Mouse (Mus musculus) retina, postnatal 7 days (tissue): ENCODE results near the gene P2ry13.

Experiments
- DNase-seq: peaks from one replicate; pipeline ENCODE4 v3.0.0-alpha.2; 2012; ENCODE audit warnings: low read depth, low spot score

P2ry13 gene

DNA sequence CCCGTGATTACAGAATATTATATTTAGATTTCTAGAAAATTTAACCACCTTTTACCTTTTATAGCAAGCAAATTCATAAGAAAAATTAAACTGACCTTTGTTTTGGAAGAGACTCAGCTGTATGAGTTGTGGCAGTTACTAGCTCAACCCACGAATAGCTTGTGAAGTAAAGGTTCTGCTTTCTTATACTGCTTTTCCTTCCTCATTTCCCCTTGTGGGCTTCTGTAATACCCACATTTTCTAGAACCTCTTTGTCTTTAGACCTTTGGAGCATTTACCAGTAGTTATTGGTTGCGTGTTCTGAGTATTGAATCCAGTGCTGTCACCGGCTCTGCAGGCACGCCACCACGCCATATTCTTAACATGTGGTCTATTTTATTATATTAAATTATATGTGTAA, at the start of gene P2ry13:
Gene P2ry13, minus strand, starts transcription at position 156 of the 400 bp plus-strand sequence.
- DNase-seq, result no peak

DNA sequence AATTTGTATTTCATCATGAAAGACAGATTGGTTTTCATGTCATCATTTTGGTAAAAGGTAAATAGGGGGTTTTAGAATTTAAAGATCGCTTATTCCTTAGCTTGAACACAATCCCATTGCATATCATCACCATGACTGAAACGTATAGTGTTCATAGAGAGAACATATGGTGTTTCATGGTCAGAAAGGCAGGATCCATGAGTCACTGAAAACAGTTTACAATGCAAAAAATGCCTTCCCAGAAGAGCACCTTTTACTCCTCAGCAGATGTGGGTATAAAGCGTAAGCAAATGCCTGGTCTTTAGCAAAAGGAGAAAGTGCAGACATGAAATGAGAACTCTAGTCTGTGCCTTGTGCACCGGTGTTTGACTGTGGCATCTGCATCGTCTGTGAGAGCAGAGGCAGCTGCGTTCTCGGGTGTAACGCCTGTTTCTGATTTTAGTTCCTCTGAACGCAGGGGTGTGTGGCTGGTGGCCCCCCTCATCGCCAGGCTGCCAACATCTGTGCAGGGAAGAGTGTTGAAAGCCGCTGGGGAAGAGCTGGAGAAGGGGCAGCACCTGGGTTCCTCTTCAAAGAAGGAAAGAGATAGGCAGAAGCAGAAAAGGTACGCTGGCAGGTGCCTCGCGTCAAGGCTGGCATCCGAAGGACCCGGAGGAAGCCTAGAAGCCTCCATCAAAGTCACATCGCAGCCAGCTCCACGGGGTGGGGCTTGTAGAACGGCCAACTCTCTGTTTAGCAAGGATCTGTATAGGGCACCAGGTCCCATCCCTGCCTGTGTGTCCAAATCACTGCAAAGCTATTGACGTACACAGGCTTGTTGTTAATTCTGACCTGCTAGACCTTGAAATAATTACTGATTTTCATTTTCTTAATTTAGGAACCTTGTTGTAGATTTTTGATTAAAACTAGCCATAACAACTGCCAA, 47.3 kb upstream of the P2ry13 start:
- no peak for DNase-seq

DNA sequence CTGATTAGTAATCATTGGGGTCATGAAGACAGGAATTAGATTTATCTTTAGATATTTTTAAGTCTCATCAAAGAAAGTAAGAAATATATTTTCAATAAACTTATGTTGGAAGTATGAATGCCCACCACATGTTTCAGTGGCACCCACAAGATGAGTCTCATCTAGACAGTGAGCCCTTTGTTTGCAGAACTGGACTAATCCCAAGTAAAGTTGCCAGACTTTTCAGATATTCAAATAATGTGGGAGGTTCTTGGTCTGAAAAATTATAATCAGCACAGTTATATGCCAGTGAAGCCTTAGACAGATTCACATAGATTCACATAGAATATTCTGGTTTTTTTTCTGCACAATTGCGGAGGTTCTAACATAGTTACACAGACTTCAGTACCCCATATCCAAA, 39.8 kb upstream of the P2ry13 start:
- no peak for DNase-seq

DNA sequence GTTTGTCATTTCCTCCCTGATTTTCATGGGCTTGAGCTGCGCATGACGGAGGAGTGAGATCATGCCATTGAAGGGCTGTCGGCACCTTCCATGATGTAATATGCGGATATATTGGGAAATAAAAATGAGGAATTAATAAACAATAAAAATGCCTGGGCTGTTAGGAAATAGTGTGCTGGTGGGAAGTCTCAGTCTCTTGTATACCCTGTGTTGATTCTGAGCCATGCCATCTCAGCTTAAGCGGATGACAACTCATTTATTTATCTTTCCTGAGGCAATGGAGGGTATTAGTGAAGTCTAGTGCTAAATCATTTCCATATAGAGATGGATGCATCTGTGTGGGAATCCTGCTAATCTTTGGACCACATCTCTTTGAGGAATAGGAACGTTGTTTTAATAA, 37.3 kb upstream of the P2ry13 start:
- no peak for DNase-seq

DNA sequence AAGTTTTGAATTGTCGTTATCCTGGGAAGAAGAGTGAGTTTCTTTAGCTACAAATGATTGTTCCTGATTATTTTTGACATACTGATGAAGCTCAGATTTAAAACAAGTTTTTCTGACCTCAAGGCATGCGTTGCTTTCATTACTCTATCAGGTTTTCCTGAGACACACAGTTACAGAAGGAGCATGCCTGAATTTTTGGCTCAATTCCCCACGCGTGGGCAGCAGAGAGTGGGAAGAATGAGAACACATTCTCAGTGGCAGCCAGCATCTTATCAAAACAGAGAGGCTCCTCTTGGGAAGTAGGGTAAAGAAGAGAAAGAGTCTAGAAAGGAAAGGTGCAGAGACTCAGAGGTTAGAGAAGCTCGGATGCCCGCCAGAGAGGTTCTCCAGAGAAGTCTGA, 32.7 kb upstream of the P2ry13 start:
- DNase-seq, result no peak

DNA sequence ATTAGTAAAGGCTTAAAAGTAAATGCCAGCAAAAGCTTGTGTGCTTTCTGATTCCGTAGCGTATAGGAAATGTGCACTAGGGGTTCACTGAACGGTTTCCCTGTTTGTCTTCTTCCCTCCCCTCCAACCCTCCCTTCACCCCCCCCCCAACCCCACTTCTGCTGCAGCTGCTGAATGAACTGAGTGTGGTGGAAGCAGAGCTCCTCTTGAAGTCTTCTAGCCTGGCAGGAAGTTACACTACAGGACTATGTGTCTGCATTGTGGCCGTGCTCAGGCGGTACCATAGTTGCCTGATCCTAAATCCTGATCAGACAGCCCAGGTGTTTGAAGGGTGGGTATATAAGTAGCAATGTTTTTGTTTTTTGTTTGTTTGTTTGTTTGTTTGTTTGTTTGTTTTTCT, 24.2 kb upstream of the P2ry13 start:
- DNase-seq, result no peak

DNA sequence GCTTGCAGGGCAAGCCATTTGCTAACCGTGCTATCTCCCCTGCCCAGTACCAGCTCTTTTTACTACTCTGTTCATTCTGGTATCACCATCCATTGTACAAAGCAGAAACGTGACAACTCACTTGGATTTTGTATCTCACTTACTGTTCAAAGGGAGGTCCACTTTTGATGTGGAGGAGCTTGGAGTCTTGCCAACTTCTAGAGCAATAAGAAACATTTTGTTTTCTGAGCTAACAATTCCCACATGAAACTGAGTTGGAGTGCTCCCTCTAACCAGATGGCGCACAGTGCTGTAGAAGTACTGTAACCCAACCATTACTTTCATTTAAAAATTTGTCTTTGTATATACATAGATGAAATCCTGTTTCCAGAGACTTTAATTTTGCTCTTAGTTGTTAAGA, 20.2 kb upstream of the P2ry13 start:
- DNase-seq, result no peak

DNA sequence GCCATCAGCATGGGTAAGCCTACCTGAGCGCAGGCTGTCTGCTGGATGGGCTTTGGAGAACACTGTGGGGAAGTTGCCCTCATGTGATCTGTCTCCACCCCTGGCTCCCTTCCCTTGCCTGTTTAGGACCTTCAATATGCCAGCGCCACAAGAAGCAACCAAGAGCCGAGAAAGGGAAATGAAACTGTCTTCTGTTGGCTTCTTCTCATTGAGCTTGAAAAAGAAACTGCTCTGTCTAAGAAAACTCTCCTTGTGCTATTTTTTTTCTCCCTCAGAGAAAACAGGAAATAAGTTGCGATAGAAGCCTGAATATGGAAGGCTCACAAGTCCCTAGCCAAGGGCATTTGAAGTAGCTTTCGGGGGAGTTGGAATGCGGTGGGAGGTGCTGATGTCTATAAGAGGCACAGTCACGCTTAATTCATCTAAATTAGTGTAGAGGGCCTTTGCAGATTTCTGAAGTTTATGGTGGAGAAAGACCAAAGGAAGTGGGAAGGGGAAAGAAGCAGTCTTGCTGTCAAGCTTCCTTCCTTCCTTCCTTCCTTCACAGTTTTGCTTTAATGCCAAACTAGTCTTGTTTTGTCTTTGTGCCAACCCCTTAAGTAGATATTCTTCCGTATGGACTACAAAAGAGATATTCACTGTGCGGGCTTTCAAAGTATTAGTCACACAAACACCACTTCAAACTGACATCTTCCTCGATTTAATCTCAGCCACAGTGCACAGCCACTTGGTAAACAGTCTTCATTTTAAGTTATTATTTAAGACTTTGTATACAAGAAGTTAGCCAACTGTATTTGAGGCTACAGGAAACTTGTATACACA, 18.3 kb upstream of the P2ry13 start:
- no peak for DNase-seq

DNA sequence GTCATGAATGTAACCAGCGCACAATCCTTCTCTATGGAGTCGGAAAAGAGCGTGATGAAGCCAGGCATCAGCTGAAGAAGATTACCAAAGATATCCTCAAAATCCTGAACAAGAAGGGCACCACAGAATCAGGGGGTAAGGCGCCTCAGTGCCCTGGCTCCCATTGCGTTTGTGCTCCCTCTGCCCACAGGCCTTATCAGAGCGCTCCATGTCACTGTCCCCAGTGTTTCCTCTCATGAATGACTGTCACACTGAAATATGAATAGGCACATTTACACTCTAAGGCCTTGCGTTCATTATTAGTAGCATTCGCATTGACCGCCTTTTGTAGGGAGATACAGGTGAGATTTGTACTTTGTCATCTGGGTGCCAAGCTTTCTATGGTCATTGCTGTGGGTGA, 17.0 kb upstream of the P2ry13 start:
- DNase-seq, result no peak

DNA sequence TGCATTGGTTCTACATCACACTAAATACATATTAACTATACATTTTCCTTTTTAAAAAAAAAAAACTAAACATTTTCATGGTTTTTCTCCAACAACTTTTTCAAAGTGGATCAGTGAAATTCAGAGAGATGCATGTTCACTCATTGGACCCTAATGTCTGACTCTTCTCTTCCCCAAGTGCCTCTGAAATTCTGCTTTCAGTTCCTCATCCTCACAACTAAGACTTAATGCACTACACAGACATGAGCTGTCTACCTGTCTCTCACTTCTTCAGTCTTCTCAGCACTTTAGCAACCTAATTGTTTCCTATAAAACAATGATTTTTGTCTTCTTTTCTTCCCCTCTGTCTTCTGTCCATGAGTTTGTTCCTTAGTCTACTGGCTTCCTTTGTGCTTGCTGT, 14.7 kb upstream of the P2ry13 start:
- DNase-seq, result no peak

DNA sequence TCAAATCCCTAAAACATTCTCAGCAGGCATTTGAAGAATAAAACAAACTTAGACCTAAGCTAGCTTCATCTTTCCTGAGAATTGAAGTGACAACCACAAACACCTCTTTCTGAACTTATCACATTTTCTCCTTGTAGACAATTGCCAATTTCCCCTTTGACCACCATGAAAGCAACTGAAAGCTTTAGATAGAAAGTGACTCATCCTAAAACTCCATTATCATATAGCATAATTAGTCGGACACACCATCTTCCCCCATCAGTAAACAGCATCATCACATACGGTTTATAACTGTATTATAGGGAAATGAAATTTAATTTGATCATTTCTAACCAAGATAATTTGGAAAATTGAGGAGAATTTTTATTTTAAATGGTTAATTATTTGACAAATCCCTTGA, 11.6 kb upstream of the P2ry13 start:
- DNase-seq, result no peak

DNA sequence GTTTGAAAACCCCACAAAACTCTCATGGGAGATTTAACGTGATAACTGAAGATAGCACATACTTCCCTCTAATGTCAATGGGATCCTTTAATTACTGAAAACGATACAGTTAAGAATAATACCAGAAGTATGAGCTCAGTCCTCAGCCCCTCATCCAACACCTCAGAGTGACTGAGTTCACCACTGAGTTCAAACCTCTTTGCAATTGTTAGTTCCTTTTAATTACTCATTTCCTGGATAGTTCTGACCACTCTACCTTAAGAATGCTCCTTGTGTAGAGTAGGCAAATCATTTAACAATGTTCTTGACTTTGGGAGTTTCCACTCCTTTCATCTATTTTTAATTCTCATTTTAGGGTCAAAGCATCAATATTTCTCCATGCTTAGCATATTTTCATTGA, 8.6 kb upstream of the P2ry13 start:
- DNase-seq, result no peak

DNA sequence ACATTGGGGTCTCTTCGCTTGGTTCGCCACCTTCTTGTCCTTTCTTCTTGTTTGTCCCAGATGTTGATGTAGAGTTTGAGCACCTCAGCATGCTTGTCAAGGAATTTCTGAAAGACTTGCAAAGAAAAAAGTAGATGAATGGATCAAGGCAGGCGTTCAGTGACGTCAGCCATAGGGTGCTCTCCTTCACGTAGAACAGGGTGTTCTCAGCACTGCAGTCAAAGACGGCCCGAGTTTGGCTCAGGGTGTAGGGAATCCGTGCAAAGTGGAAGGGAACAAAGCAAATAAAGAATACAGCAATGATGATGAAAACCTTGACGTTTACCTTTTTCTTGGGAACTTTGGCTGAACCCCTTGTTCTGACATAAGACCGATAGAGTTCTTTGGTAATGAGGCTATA, 6.5 kb upstream of the P2ry13 start:
- no peak for DNase-seq

DNA sequence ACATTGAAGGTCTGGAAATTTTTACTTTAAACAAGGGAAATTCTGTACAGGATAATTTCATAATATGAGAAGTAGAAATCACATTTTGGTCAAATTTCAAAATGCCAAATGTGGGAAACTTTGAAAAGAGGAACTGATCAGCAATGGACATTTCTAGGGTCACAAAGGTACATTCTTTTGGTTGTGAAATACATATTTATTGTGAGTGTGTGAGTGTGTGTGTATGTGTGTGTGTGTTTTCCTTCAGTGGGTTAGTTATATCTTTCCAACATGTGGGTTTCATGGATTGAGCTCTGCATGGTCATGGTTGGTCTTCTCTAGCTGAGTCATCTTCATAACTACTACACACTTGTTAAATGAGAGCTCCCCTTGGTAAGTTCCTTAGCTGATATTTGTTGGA, 1.7 kb upstream of the P2ry13 start:
- DNase-seq, result no peak

DNA sequence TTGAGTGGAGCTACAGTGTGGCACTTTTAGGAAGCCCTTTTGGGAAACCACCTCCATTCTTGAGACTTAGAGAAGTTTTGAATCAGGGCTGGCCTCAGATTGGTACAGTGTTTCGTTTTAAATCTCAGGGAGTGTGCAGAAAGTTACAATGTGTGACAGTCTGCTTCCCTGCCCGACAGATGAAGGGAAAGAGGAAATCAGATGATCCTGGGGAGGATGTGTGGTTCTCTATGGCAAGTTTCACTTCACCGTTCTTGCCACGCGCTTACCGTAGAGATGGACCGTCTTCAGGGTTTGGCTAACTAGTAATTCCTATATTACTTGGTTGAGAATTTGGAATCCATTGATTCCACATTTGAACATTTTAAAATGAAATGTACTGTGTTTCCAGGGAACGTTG, 1.1 kb upstream of the P2ry13 start:
- DNase-seq, result no peak

DNA sequence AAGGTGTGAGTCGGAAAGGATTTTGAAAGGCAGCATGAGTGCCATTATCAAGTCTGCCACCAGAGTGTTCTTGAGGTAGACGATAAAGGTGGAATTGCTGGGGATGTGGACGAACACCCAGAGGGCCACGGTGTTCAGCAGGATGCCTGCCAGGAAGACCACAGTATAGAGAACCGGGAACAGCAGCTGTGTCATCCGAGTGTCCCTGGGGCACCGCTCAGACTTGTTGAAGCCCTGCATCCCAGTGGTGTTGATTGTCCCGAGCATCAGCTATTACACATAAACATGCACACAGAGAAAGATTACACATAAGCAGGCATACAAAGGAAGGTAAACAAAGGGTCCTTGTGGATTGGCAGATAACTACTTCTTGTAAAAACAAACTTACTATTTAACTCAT, 593 bp downstream of the P2ry13 start:
- DNase-seq, result no peak

DNA sequence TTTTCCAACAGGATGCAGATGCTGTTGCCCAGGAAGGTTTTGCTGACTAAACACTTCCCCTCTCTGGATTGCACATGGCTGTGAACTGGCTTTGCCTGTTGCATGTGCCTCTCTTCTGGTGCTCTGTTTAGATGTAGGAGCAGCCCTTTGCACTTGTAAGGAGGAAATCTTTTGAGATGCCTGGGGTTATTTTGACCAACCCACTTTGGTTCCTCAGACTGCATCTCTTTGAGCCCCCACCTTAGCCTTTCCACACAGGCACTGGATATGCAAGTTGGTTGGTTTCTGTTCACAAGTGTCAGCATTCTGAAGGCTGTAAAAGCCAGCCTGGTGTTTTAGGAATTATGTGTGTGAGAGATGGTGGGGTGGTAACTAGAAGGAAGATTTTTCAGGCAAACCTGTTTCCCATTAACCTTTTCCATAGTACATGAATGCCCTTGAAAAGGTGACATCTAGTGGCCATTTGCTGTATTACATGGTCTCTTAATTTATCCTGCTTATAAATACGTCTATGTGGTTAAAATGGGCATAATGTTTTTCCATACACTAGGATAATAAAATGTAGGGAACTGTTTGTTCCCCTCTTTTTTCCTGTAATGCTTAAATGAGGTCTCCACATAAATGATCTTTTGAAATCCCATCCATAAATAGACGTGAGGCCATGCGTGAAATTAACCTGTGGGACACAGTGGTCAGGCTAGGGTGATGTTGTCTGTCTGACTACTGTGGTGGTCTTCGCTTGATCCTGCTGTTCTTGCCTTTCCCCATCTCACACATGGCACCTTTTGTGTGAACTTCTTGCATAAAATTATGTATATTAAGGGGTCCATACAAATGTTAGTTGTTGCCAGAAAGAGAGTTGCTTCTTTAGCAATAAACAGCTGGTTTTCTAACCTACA, 1.8 kb downstream of the P2ry13 start:
- DNase-seq, result peak; percentile 41

DNA sequence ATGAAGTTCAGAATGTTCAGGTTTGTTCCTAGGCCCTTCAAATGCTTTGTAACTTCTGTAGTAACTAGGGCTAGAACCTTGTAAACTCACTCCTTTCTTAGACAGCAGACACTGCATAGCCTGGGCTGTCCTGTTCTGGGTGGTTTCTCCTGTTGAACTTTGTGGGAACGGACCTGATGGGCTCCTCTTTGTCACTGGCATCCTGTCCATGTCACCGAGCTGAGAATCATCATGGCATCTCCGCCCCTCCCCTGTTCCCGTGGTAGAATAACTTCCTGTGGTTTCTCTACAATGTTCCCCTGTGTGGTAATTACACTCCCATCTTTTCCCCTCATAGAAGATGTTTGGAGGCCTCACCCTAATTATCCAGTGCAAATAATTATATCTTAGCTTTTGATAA, 4.7 kb downstream of the P2ry13 start:
- DNase-seq, result no peak

DNA sequence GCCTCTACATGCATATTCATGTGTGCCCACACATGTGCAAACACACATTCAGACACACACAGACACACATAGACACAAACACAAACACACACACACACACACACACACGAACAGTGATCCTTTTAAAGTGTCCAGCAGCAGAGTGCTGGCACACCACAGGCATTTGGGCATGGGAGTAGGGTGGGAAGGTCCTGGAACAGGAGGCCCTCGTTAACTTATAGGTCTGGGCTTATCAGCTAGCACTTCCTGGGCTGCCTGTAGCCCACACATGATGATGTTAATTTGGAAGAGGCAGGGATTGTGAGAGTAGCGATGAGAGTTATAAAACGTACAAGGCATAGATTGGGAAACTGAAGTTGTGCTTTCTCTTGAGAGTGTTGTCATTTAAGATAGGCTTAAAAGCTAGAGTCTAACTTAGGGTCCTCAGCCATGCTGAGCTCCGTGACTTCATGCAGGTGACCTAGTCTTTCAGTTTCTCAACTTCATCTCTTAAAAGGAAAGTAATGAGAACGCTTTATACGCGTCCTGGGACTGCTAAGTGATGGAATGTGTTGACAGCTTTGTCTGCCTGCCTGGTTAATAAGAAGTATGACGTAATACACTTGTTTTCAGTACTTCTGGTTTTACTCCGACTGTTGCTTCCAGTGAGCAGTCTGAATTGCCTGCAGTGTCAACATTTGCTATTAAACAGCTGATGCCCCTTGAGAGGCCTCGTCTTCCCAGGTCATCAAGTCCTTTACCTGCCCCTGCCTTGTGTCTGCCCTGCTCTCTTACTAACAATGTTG, 5.8 kb downstream of the P2ry13 start:
- DNase-seq, result no peak

DNA sequence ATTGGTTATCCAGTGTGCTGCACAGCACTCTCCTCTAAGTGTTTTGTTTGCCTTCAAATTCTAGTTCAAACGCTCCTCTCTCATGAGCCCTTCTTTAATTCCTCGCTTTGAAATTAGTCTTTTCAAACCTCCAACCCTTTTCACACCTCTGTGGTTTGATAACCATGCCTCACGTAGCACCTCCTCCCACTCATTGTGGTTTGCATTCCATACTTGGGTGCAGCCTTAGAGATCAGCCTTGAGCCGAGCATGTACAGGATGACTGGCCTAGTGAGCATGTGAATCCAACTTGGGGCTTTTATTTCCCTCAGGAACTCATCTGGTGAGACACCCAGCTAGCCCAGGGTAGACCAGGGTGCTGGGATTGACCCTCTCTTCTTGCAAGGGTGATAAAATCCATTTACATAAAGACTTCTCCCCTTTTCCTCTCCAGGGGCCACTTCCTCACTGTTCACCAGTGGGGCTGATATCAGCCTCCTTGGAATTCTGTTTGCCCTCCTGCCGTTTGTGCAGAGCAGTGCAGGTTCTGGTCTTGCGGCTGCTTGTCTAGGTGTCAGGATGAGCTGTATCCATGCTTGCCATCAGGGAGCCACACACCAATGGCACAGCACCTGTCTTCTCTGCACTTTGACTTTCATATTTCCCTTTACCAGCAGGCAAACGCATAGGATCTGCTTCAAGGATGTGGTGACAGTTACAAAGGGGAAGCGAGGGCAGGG, 6.7 kb downstream of the P2ry13 start:
- no peak for DNase-seq
